Mouse (Mus musculus) C2C12 (cell line): ENCODE data around the gene Hs3st4.

ENCODE experiments used
- CEBPB ChIP-seq: IDR thresholded peaks from one replicate; pipeline ENCODE4 v1.6.1; 2011; ENCODE audit warnings: low read depth, mild to moderate bottlenecking, control low read depth, moderate library complexity
- CTCF ChIP-seq: IDR thresholded peaks from one replicate; pipeline ENCODE4 v1.5.1; 2011; ENCODE audit not compliant: control insufficient read depth, insufficient read depth, insufficient read length
- MAX ChIP-seq: IDR thresholded peaks from one replicate; pipeline ENCODE4 v1.6.1; 2011; ENCODE audit warnings: mild to moderate bottlenecking, control low read depth
- MYOD1 ChIP-seq: IDR thresholded peaks from one replicate; pipeline ENCODE4 v1.6.1; 2011; ENCODE audit warnings: low read depth; ENCODE audit not compliant: control insufficient read depth, insufficient read length
- MYOG ChIP-seq: IDR thresholded peaks from one replicate; pipeline ENCODE4 v1.6.1; 2011; ENCODE audit not compliant: control insufficient read depth, insufficient read length; ENCODE audit errors: extremely low read depth
- USF1 ChIP-seq: IDR thresholded peaks from one replicate; pipeline ENCODE4 v1.6.1; 2011; ENCODE audit warnings: low read depth, mild to moderate bottlenecking, control low read depth, moderate library complexity

GRCm38 (mm10) chr7:124150901-124151300 lies 168.2 kb downstream of the Hs3st4 start:
- TF ChIP-seq CTCF (no peak), USF1 (no peak), CEBPB (no peak), MAX (no peak), MYOG (no peak), MYOD1 (no peak)
